Mouse (Mus musculus): ENCODE measurements at regions not wholly inside any gene's neighbourhood (a gene's known extent, or its start where the extent isn't known, plus 50 kb on each side); places are given as distances from the start of the nearest gene placed in this dataset.
A peak's percentile ranks its signal among the peaks of the same experiment; 100 is the strongest.

- DNase-seq = no peak
These were observed 98.7 kb upstream of the Cul1 start for GRCm38 (mm10) chr6:47354515-47354914.

GRCm38 (mm10) chr6:47355500-47355899 lies 97.7 kb upstream of the Cul1 start:
- no peak for DNase-seq

- no peak for DNase-seq
These were observed 96.7 kb upstream of the Cul1 start for GRCm38 (mm10) chr6:47356500-47356899.

GRCm38 (mm10) chr6:47358686-47359085 lies 94.5 kb upstream of the Cul1 start:
- DNase-seq = peak in 1 of 2 experiments; percentile 23

- DNase-seq = no peak
These were observed 89.2 kb upstream of the Cul1 start for GRCm38 (mm10) chr6:47364002-47364401.

GRCm38 (mm10) chr6:47364556-47364955 lies 88.6 kb upstream of the Cul1 start:
- DNase-seq = no peak

- DNase-seq = no peak
These were observed 87.2 kb upstream of the Cul1 start for GRCm38 (mm10) chr6:47365651-47366645.

GRCm38 (mm10) chr6:47367461-47367860 lies 85.7 kb upstream of the Cul1 start:
- no peak for DNase-seq

GRCm38 (mm10) chr6:47375705-47376104 lies 77.5 kb upstream of the Cul1 start:
- DNase-seq = no peak

GRCm38 (mm10) chr6:47381451-47381850 lies 71.7 kb upstream of the Cul1 start:
- DNase-seq = no peak

- no peak for DNase-seq
These were observed 66.6 kb upstream of the Cul1 start for GRCm38 (mm10) chr6:47386550-47386949.

- no peak for DNase-seq
These were observed 63.3 kb upstream of the Cul1 start for GRCm38 (mm10) chr6:47389908-47390307.

GRCm38 (mm10) chr6:47390436-47391002 lies 62.7 kb upstream of the Cul1 start:
- no peak for DNase-seq

- DNase-seq = no peak
These were observed 62.0 kb upstream of the Cul1 start for GRCm38 (mm10) chr6:47391014-47391802.

GRCm38 (mm10) chr6:47395465-47396337 lies 57.5 kb upstream of the Cul1 start:
- DNase-seq = peak; percentile 23 to 74
